Mouse (Mus musculus) hindbrain, embryonic 15.5 days (tissue): ENCODE measurements at regions not wholly inside any gene's neighbourhood (a gene's known extent, or its start where the extent isn't known, plus 50 kb on each side); places are given as distances from the start of the nearest gene placed in this dataset.

ENCODE experiments used
- ATAC-seq: fragments of 200-750 bp; cut with Nextera tagmentation; 2 replicates; pipeline ENCODE4 v1.8.0; 2017; ENCODE audit warnings: low read depth, moderate number of reproducible peaks, moderate TSS enrichment; ENCODE audit not compliant: low FRiP score
- H3K27ac ChIP-seq: fragments of 300-500 bp; sonication (generic); replicated peaks from 2 replicates; pipeline ENCODE4 v1.5.1; 2015; ENCODE audit warnings: mild to moderate bottlenecking, inconsistent platforms
- H3K27me3 ChIP-seq: fragments of 300-500 bp; sonication (generic); 2 replicates; pipeline ENCODE4 v1.6.1; 2015; ENCODE audit warnings: control low read depth, inconsistent platforms
- H3K36me3 ChIP-seq: fragments of 300-500 bp; sonication (generic); 2 replicates; pipeline ENCODE4 v1.6.1; 2015; ENCODE audit warnings: control low read depth, inconsistent platforms
- H3K4me1 ChIP-seq: fragments of 300-500 bp; sonication (generic); replicated peaks from 2 replicates; pipeline ENCODE4 v1.6.1; 2015; ENCODE audit warnings: control low read depth, inconsistent platforms
- H3K4me2 ChIP-seq: fragments of 300-500 bp; sonication (generic); 2 replicates; pipeline ENCODE4 v1.6.1; 2015; ENCODE audit warnings: moderate library complexity, mild to moderate bottlenecking, inconsistent platforms
- H3K4me3 ChIP-seq: fragments of 300-500 bp; sonication (generic); 2 replicates; pipeline ENCODE4 v1.5.1; 2015; ENCODE audit warnings: mild to moderate bottlenecking, inconsistent platforms
- H3K9ac ChIP-seq: fragments of 300-500 bp; sonication (generic); 2 replicates; pipeline ENCODE4 v1.6.1; 2015; ENCODE audit warnings: inconsistent platforms
- H3K9me3 ChIP-seq: fragments of 300-500 bp; sonication (generic); 2 replicates; pipeline ENCODE4 v1.6.1; 2016; ENCODE audit warnings: control low read depth, inconsistent platforms
- WGBS: fragments of 180-500 bp; shearing (Covaris S2); methylation state at CpG from one replicate; pipeline ENCODE4 v1.1.7; 2015; 5-methylcytosine and 5-hydroxymethylcytosine counted together

DNA sequence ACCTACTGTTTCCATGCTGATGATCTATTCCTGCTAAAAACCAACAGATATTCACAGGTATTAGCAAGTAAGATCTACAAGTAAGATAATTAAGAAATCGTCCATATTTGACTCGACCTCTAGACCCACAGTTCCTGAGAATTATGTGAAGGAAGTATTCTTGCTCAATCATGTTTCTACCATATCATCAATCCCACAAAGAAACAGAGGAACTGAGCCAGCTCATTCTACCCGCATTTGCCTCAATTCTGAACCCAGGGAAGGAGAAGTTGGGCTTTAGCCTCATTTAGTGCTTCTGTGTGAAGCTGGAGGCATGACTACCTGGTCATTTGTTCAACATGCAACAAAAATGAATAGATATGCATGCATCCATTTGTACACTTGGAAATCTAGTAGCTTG lies 346.5 kb downstream of the Gsdmc2 start:
- Histone ChIP-seq H3K9ac (no peak overlapping the region), H3K36me3 (no peaks in the 10 kb centered on the region), H3K4me3 (no peak overlapping the region), H3K9me3 (no peaks in the 10 kb centered on the region), H3K4me1 (no peaks in the 10 kb centered on the region), H3K27ac (no peak overlapping the region), H3K4me2 (no peak overlapping the region), H3K27me3 (no peaks in the 10 kb centered on the region)
- WGBS: 88% methylated on average over 3 of the region's 3 CpGs
- ATAC-seq: no peak

DNA sequence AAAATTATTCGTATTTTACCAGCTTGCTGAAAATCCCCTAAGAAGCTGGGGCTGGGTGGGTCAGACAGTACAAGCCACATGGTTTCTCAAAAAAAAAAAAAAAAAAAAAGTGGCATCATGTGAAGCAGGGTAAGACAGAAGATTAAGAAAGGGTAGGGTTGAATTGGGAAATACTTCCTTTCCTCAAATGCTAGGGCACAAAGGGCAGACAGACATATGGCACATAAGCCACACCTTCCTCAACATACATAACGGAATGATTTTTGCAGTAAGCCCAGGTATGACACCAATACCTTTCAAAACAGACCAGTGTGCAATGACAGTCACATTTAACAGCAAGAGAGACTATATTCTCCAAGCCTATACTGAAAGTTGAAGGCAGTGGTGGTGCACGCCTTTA lies 347.8 kb downstream of the Gsdmc2 start:
- WGBS: 93% methylated on average over 3 of the region's 3 CpGs
- no peak overlapping the region for H3K4me3 ChIP-seq
- H3K4me2 ChIP-seq: no peak overlapping the region
- ATAC-seq: no peak
- no peaks in the 10 kb centered on the region for H3K9me3 ChIP-seq
- H3K27ac ChIP-seq: no peak overlapping the region
- no peaks in the 10 kb centered on the region for H3K4me1 ChIP-seq
- H3K36me3 ChIP-seq: no peaks in the 10 kb centered on the region
- H3K9ac ChIP-seq: no peak overlapping the region
- H3K27me3 ChIP-seq: no peaks in the 10 kb centered on the region

DNA sequence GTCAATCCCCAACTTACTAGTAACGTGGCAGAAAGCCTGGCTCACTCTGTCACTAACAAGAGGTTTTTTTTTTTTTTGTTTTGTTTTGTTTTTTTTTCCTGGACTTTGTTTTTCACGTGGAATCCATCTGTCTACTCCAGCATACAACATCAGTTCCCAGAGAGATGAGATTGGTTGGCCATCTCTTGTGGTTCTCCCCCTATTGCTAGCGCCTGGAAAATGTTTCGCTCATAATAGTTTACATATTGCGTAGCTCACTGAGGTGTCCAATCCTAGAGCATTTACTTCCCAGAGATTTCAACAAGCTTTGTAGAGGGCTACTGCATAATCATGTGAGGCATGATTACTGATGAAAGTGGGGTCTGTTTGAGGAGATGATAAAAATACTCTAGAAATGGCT lies 360.1 kb downstream of the Gsdmc2 start:
- Histone ChIP-seq H3K27ac (no peak overlapping the region), H3K9me3 (no peaks in the 10 kb centered on the region), H3K9ac (no peak overlapping the region), H3K4me3 (no peak overlapping the region), H3K4me2 (no peak overlapping the region), H3K36me3 (no peaks in the 10 kb centered on the region), H3K27me3 (no peaks in the 10 kb centered on the region), H3K4me1 (no peaks in the 10 kb centered on the region)
- no peak for ATAC-seq
- WGBS: 87% methylated on average over 5 of the region's 5 CpGs

DNA sequence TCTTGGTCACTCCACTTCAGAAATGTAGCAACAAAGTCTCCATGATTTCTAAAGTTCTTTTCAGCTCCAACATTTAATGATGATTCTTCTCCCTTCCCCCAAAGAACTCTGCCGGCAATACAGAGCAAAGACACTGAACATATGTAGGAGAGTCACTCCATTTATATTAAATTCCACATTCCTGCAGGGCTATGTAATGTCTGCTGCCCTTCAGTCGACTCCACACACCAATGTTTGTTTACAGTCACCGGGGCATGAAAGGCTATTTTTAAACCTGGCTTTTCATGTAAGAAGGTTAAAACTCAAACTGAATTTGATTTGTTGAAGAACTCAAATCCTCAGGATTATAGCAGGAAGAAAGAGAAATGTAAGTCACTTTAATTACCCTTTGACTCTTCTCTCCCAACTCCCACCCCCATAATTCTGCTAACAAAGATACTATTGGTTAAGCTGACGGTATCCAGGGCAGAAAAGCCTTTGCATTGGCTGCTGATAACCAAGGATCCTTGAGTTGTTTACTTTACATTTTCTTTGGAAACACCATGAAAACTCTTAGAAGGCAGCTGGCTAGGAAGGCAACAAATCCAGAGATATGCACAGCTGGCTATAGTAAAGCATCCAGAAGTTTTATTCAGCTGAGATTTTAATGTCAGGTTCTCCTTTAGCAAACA lies 360.6 kb downstream of the Gsdmc2 start:
- no peak overlapping the region for H3K27ac ChIP-seq
- no peak overlapping the region for H3K4me2 ChIP-seq
- H3K4me3 ChIP-seq: no peak overlapping the region
- H3K4me1 ChIP-seq: no peaks in the 10 kb centered on the region
- no peak for ATAC-seq
- H3K36me3 ChIP-seq: no peaks in the 10 kb centered on the region
- no peak overlapping the region for H3K9ac ChIP-seq
- WGBS: 60% methylated on average over 4 of the region's 4 CpGs
- no peaks in the 10 kb centered on the region for H3K9me3 ChIP-seq
- no peaks in the 10 kb centered on the region for H3K27me3 ChIP-seq

DNA sequence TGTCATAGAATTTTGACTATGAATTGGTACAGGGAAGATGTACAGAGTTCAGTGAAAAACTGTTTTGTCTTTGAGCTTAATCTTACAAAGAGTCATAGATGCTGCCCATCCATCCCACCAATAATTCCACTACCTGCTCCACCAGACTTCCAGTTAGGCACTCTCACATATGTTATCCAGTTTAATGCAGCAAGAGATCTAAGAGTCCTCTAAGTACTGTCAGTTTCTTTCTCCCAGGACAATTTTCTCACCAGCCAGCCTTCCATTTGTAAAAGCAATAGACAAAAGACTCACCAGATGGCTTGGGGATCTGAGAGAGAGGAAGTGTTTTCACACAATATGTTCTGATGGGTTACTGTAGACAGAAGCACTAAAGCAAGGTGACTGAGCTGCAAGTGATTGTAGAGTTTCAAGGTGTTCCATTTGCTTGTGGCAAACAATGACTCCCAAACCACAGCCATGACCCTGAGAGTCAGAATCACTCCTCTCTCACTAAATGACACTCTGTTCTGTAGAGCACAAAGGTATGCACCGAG lies 365.6 kb downstream of the Gsdmc2 start:
- no peak overlapping the region for H3K27ac ChIP-seq
- no peak overlapping the region for H3K4me3 ChIP-seq
- no peak overlapping the region for H3K9ac ChIP-seq
- WGBS: 73% methylated on average over 1 of the region's 1 CpGs
- H3K9me3 ChIP-seq: no peaks in the 10 kb centered on the region
- H3K4me2 ChIP-seq: no peak overlapping the region
- ATAC-seq: no peak
- H3K4me1 ChIP-seq: no peaks in the 10 kb centered on the region
- H3K27me3 ChIP-seq: no peaks in the 10 kb centered on the region
- H3K36me3 ChIP-seq: no peaks in the 10 kb centered on the region

DNA sequence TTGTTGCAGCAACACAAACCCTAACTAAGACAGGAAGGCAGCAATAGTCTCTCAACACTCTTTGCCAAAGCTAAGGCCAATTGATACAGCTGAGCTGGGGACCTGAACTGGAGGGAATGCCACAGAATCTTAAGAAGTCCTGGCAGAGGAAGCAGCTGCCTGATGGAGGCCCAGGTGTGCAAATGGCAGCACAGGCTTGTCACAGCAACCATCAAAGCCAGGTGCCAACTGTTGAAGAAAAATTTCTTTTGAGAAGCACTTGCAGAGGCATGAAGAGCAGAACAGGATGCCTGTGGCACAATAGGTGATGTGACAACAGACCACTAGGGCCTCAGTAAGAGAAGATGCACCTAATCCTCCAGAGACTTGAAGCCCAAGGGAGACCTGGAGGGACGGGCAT lies 378.1 kb downstream of the Gsdmc2 start:
- 81% methylated on average over 1 of the region's 1 CpGs for WGBS
- no peak for ATAC-seq
- Histone ChIP-seq H3K27ac (no peak overlapping the region), H3K9ac (no peak overlapping the region), H3K27me3 (no peaks in the 10 kb centered on the region), H3K4me2 (no peak overlapping the region), H3K4me3 (no peak overlapping the region), H3K36me3 (no peaks in the 10 kb centered on the region), H3K4me1 (no peaks in the 10 kb centered on the region), H3K9me3 (no peaks in the 10 kb centered on the region)

DNA sequence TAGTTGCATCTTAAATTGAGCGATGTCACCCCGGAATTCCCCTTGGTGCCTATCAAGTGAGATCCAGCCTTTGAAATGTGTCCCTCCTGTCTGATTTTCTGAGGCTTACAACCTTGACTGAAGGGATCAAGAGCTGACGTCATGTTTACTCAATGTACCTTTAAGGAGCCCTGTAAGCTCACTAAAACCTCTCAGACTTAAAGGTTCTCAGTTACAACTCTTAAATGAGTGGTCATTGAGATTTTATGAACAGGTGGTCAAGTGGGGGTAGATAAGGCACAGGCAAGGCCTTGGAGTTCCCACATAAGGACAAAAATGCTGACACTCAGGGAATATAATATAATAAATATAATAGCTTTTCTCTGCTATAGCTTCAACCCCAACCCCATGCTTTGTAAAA lies 392.4 kb downstream of the Gsdmc2 start:
- H3K4me1 ChIP-seq: no peaks in the 10 kb centered on the region
- H3K9ac ChIP-seq: no peak overlapping the region
- no peaks in the 10 kb centered on the region for H3K27me3 ChIP-seq
- no peak overlapping the region for H3K4me3 ChIP-seq
- no peaks in the 10 kb centered on the region for H3K9me3 ChIP-seq
- ATAC-seq: no peak
- WGBS: 94% methylated on average over 3 of the region's 3 CpGs
- H3K4me2 ChIP-seq: no peak overlapping the region
- H3K36me3 ChIP-seq: no peaks in the 10 kb centered on the region
- no peak overlapping the region for H3K27ac ChIP-seq

DNA sequence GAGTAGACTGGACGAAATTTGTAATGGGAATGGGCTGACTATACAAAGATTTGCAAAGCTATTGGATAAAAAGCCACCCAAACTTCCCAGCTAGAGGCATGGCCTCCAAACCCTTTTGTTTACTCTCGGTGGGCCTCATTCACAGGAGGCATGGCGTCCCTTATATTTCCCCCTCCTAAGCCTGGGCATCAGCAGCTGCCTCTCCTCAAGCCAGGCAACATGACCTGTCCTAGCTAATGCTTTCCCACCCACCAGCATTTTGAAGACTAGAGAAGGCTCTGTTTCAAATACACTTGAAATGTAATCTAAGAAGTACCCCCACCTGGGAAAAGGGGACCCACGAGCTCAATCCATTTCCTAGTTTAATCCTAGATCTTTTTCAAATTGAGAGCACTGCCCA lies 398.7 kb downstream of the Gsdmc2 start:
- no peak overlapping the region for H3K4me3 ChIP-seq
- H3K27ac ChIP-seq: no peak overlapping the region
- H3K27me3 ChIP-seq: no peaks in the 10 kb centered on the region
- no peaks in the 10 kb centered on the region for H3K4me1 ChIP-seq
- H3K9ac ChIP-seq: no peak overlapping the region
- 71% methylated on average over 4 of the region's 4 CpGs for WGBS
- H3K9me3 ChIP-seq: no peaks in the 10 kb centered on the region
- no peak for ATAC-seq
- H3K4me2 ChIP-seq: no peak overlapping the region
- H3K36me3 ChIP-seq: no peaks in the 10 kb centered on the region

DNA sequence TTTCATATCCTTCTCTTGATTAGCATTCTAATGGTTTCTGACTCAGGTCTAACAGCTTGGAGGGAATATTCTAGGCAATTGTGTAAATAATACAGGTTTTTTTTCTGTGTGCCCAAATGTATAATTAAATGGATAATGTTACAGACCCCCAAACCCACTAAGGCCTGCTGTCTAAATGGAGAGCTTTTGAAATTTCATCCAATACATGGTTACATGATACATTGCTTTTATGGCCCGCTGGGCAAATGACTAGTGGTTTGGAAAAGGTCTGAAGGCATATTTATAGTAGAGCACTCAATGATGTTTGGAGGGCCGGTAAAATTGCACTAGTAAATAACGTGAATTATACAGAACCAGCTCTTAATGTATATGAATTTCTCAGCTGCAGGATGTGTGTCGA lies 400.0 kb downstream of the Gsdmc2 start:
- Histone ChIP-seq H3K4me2 (no peak overlapping the region), H3K4me3 (no peak overlapping the region), H3K9ac (no peak overlapping the region), H3K27ac (no peak overlapping the region), H3K27me3 (no peaks in the 10 kb centered on the region), H3K9me3 (no peaks in the 10 kb centered on the region), H3K4me1 (no peaks in the 10 kb centered on the region), H3K36me3 (no peaks in the 10 kb centered on the region)
- 82% methylated on average over 4 of the region's 4 CpGs for WGBS
- ATAC-seq: no peak

DNA sequence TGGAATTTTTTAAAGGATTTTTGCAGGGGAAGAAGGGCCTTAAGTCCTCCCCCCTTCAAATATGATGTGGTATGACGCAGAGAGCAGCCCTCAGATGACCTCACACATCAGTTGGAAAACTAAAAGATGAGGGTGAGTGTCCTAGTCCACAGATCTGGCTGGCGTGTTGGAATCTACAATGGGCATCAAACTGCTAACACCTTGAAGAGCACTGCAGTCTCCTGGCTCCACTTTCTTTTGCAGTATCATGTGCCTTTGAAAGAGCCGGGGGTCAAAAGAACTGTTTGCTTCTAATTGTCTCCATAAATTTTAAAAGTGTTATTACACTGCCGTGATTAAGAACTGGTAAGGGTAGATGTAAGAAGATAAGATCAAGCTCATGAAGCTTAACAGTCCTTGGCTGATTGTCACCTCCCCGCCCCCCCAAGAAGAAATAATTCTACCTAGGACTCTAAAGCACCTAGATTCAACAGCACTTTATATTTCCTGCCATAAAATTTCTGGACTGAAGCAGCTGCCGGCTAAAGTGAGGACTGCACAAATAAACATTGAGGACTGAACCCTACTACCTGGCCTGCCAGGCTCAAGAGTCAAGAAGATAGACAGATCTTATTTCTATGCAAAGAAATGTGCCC lies 402.7 kb downstream of the Gsdmc2 start:
- 90% methylated on average over 6 of the region's 6 CpGs for WGBS
- no peak overlapping the region for H3K4me3 ChIP-seq

DNA sequence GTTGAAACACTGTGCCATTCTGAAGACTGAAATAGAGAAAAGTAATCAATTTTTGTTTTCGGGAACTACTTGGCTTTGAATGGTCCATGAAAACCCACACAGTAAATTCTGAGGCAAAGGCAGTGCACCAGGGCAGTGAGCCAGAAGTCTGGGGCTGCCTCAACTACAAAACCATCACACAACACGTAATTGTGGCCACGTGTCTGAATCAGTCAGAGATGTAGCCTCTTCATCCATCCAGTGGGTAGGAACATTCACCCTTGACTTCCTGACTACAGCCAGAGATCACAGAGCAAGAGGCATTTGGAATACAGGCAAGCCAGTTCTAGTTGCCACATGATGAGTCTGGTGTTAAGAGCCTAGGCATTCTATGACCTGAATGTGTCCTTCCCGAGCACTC lies 432.3 kb downstream of the Gsdmc2 start:
- WGBS: 87% methylated on average over 4 of the region's 4 CpGs

More for the DNA sequence above, 402.7 kb downstream of the Gsdmc2 start:
- Histone ChIP-seq H3K4me2 (no peak overlapping the region), H3K27me3 (no peaks in the 10 kb centered on the region), H3K36me3 (no peaks in the 10 kb centered on the region), H3K27ac (no peak overlapping the region), H3K9me3 (no peaks in the 10 kb centered on the region), H3K4me1 (no peaks in the 10 kb centered on the region), H3K9ac (no peak overlapping the region)
- no peak for ATAC-seq

DNA sequence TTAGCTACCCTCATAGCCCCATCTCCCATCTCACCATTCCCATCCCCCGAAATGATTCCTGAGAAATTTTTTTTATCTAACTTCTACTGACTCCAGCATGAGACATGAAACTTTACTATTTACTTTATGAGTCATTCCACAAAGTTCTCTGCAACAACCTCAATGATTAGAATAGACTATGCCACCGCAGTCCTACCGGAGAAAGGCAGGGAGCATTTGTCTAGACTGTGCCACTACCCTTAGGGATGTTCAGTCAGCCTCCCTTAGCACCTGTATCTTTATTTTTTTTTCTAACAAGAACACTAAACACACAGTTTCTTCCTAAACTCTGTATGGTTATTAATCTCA lies 433.2 kb downstream of the Gsdmc2 start:
- WGBS: 95% methylated on average over 3 of the region's 3 CpGs
- Histone ChIP-seq H3K4me3 (no peak overlapping the region), H3K4me2 (no peak overlapping the region), H3K27me3 (no peaks in the 10 kb centered on the region), H3K9me3 (no peaks in the 10 kb centered on the region), H3K9ac (no peak overlapping the region), H3K36me3 (no peaks in the 10 kb centered on the region), H3K27ac (no peak overlapping the region), H3K4me1 (no peaks in the 10 kb centered on the region)
- no peak for ATAC-seq

More for the DNA sequence above, 432.3 kb downstream of the Gsdmc2 start:
- Histone ChIP-seq H3K36me3 (no peaks in the 10 kb centered on the region), H3K9ac (no peak overlapping the region), H3K27ac (no peak overlapping the region), H3K4me3 (no peak overlapping the region), H3K27me3 (no peaks in the 10 kb centered on the region), H3K9me3 (no peaks in the 10 kb centered on the region), H3K4me2 (no peak overlapping the region), H3K4me1 (no peaks in the 10 kb centered on the region)
- ATAC-seq: no peak
